Mouse (Mus musculus): ENCODE data around the gene Lhx6. TPM values are rescaled to one million over a fixed set of nuclear protein-coding genes. Genes with fewer than 3 reads are reported as not detected.
"Not testable (repeated sequence)": the region's sequence is repeated elsewhere in the genome, so short reads cannot be mapped to it uniquely, and the experiment has no call there.

The Lhx6 gene
- not detected in 2 replicates for total RNA-seq (2015)
- total RNA-seq (2017) = not detected in 2 replicates

DNA sequence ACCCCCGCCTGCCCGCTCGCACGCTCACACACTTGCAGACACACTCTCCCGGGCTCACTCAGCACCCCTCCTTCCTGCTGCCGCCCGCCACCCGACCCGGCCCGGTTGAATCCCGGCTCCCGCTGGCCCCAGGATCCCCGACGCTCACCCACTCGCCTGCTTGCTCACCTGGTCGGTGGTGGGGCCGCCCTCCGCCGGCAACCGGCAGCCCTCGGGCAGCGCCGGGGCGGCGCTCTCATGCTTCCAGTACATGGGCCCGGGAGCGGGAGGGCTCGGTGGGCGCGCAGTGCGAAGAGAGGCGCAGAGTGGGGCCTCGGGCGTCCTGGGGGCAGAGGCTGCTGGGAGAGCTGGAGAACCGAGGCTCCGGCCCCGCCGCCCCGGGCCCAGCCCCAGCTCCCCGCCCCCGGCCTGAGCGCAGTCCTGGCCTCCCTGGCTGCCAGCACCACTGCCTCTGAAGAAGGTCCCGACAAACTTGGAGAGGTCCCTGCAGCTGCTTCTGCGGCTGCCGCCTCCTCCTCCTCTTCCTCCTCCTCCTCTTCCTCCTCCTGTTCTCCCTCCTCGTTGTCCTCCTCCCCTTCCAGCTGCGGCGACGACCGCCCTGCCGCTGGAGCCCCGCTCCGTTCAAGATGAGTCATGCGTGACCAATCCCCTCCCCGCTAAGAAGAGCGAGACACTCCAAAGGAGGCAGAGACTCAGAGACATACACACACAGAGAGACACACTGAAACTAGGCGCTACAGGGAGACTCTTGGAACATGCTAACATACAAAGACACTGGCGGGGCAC, at the start of gene Lhx6:
Lhx6 (minus strand) TSS at position 453 of the 786 bp plus-strand sequence.
- no peak for ATAC-seq (ENCODE audit: poor library complexity, severe bottlenecking)

DNA sequence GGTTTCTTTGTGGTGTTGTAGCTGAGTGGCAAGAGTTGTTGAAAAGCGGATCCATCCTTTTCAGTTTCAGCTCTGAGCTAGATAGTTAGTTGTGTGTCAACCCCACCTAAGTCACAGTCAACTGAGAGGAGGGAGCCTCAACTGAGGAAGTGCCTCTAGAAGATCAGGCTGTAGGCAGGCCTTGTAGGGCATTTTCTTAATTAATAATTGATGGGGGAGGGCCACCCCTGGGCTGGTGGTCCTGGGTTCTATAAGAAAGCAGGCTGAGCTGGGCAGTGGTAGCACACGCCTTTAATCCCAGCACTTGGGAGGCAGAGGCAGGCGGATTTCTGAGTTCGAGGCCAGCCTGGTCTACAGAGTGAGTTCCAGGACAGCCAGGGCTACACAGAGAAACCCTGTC, 47.2 kb upstream of the Lhx6 start:
- ATAC-seq (ENCODE audit: poor library complexity, severe bottlenecking) = not testable (repeated sequence)

DNA sequence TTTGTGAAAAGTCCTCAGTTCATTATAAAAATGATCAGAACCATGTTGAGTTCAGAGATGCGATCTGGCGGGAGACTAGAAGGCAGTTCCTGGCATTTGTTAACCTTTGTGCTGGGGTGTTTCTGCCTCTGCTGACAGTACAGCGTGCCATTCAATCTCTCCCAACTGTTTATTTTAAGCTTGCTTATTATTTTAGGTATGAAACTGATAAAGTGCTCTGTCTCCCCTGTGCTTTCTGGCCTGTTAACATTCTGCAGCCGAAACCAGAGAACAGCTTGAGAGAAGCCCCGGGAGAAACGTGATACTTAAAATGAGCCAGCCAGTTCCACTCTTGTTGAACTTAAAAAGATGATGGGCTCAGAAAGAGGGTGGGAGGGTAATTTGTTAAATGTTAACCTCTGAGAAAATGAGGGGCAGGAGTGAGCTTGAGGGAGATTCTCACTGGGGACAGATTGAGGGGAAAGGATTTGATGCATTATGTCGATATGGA, 43.7 kb upstream of the Lhx6 start:
- ATAC-seq (ENCODE audit: poor library complexity, severe bottlenecking) = no peak

DNA sequence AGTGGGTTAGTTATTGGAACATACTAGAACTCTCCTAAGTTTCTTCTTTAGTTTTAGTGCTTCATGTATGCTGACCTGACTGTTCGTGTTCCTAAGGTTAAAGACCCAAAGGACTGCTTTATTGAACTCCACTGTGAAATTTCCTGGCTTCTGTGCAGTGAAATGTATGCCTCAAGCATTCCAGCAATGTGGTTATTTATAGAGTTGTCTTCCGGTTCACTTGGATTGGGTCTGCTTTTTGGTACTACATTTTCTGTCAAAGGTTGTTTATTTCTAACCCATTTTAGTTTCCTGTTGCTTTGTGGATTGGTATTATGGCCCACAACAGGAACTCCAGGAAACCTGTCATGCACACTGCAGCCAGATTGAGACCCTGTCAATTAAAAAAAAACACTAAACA, 33.9 kb upstream of the Lhx6 start:
- ATAC-seq (ENCODE audit: poor library complexity, severe bottlenecking) = no peak

DNA sequence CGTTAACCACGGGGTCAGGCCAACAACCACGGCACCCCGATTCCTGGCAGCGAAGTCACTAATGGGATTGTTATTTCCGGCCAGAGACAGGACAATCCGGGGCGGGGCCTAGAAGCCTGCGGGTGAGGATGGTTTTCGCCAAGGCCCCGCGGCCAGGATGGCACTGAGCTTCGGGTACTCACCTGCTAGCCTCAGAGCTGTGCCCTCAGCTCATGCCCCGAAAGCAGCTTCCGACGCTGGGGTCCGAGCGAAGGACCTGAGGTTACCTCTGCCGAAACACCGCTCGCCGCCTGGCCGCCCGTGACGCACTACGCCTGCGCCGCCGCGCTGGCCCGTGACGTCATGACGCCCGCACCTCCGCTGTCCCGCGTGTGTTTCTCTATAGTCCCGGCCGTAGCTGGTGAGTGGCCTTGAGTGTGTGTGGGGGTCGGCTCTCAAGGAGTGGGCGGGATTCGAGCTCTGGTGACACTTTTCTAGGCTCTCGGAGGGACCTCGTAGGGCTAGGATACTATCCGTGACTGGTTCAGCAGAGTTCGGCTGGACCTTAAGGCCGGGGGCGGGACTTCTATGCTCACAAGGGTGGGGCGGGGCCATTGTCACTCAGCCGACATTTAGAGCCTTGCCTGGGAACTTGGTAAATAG, 31.2 kb upstream of the Lhx6 start, which contains the start of the genes Mrrf and Rbm18:
Mrrf (plus strand) TSS at position 90 of the 642 bp plus-strand sequence.
Rbm18 (minus strand) TSS at position 474 of the 642 bp plus-strand sequence.
- peak; percentile 98 for ATAC-seq (ENCODE audit: poor library complexity, severe bottlenecking)

DNA sequence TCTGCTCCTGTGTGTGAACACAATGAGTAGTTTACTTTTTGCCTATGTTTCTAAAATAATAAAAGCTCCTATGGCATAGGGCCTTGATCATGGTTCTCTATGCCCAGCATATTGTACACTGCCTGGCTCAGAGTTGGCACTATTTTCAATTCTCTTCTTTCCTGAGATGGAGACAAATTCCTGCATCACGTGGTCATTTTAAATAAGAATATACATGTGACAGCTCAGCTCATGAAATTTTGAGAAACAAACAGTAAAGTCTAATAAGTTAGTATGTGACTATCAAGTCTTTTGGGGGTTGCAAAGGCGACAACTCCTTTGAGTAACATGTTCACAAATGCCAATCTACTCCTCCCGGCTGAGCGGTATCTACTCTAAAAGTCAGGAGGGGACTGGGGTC, 30.7 kb upstream of the Lhx6 start:
- ATAC-seq (ENCODE audit: poor library complexity, severe bottlenecking) = no peak

DNA sequence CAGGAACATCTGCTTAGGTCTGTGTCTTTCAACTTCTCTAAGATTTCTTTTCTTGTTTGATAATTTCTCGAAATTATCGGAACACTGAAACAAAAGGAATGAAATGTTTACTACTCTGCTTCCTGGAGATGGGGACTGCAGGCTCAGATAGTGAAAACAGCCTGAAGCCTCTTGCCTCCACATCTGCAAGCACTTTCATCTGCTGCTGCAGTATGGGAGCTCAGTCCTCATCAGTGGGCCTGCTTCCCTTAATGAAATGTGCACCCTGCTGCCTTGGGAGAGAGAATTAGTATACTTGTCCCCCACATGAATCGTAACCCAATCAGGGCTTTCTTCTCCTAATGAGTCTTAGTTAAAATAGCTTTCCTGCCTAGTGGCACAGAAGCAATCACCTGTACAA, 23.8 kb upstream of the Lhx6 start:
- ATAC-seq (ENCODE audit: poor library complexity, severe bottlenecking) = no peak

DNA sequence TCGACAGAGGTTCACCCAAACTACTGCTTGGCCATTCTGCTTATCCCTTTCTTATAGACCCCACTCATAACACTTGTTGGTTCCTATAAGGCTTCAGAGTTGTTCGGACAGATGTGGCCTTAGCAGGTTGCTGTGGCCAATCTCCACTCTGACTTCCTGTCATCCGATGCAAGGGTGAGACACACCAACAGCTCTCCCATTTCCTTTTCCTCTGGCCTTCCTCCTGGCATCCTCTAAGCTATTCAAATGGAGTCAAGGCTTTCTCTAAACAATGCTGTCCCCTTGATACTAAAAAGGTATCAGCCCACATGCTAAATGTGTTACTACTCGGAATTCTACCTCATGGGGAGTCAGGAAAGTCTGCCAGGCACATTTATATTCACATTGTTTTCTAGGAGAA, 22.8 kb upstream of the Lhx6 start:
- ATAC-seq (ENCODE audit: poor library complexity, severe bottlenecking) = no peak

DNA sequence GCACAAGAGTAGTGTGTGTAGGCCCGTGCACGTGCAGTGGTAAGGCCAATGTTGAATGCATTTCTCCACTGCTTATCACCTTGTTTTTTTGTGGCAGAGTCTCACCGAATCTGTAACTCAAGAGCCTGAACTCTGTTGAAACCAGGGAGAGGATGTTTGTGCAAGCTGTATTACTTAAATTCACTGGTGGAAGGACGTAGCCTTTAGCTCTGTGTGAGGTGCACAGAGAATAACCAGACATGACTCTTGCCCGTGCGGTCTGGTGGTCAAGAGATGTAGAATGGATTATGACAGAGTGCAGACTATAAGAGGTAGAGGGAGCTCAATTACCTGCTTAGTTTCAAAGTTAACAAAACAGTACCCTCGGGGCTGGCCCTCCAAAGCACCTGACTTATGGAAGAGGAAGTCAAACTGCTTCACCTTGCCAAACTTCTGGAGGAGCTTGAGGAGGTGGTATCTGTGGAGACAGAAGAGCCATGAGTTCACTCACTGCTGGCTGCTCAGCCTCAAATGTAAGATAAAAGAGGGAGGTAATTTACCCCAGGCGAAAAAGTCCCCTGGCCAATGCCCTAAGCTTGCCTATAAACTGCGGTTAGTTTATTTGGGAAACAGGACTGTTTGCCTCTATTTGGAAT, 21.7 kb upstream of the Lhx6 start:
- peak; percentile 90 for ATAC-seq (ENCODE audit: poor library complexity, severe bottlenecking)

DNA sequence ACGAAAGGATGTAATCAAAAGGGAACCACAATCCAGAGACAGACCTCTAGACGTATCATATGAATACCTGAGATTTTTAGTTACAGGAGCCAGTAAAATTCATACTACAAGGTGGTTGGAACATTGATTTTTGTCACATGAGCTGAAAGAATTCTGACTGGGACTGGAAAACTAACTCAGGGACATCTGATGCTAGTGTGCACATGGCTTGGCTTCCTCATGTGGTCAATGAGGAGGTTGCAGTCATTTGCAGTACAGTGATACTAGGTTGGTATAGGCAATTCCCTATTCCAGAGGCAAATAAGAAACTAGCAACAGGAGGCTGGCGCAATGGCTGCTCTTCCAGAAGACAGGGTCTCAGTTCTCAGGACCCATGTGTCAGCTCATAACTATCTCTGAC, 7.4 kb upstream of the Lhx6 start:
- ATAC-seq (ENCODE audit: poor library complexity, severe bottlenecking) = no peak

DNA sequence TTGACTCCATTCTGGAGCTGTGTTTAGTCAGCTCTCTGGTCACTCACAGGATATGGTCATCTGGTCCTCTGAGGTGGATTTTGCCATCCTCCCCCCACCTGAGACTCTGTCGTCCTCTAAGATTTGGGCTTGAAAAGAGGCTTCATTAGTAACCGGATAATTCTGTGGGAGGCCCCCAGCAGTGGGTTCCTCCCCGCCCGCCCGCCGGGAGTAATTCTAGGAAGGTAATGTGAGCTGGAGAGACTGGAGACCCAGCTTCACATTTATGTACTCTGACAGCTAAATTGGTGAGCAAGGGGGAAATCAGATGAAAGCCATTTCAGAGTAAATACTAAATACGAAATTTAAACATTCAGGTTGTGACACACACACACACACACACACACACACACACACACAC, 3.4 kb upstream of the Lhx6 start:
- no peak for ATAC-seq (ENCODE audit: poor library complexity, severe bottlenecking)

DNA sequence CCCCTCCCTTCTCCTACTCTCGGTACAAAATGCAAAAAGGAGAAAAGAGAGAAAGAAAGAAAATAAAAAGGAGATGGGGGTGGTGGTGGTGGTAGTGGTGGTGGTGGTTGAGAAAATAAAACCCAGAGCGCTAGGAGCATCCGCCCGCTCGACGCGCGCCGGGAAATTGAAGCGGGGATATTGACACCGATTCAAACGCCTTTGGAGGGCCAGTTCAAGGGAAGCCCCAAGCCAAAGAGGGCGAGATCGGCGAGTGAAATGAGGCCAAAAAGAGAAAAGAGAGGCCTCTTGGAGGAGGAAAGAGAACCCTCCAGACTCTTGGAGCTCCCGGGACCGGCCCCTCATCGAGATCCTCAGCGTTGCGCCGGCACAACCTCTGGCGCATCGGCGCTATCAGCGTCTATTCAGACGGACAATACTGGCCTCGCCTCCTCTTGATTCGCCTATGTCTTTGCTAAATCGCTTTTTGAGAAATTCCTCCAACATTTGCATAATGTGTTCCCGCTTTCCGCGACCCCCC, 712 bp downstream of the Lhx6 start:
- ATAC-seq (ENCODE audit: poor library complexity, severe bottlenecking) = no peak

DNA sequence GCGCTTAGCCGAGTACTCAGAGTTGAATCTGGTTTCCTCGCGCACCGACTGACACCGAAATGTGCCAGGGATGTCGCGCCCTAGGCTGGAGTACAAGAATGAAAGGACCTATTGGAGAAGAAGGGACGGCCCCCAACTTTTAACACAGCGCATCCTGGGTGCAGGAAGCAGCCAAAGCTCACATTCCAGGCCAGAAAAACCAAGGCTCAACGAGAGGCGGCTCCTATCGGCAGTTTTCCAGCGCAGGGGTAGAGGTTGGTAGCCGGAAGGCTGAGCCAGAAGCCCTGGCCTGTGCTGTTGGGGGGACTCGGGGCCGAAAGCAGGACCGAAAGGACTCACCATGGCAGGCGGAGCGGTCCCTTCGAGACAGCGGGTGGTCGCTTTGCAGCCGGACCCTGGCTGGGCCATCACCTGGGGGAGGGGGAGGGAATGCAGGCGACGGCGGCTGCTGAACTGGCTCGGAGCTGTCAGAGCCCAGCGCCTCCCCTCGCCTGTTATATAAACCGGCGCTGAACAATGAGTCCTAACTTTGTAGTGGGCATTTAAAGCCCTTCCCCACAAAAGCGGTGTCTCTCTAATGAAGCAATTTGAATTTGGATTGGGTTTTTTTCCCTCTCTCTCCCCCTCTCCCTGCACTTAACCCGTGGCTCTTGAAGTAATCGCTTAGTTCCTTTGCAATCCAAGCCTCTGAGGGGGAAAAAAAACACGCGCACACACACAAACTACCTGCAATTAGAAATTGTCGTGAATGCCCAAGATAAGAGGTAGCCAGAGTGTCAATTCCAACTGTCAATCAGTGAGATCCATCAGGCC, 1.4 kb downstream of the Lhx6 start:
- no peak for ATAC-seq (ENCODE audit: poor library complexity, severe bottlenecking)

DNA sequence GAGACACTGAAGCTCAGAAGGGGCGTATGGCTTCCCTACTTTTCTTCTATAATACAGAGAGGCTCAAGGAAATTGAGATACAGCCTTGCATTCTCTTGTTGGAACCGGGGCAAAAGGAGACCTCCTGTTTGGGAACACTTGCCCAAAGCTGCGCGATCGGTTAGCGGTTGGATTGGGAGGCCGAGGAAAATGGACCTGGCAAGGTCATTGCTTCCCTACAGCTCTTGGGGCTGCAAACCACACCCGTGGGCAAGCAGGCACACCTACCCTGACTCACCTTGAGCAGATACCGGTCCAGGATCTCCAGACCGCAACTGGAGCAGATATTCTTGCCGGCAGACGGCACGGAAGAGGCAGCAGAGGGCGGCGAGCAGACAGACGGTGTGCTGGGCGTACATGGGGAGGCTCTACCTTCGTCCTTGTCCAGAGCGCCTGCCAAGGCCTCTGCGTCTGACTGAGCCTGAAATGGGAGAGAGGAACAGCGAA, 2.1 kb downstream of the Lhx6 start:
- no peak for ATAC-seq (ENCODE audit: poor library complexity, severe bottlenecking)

DNA sequence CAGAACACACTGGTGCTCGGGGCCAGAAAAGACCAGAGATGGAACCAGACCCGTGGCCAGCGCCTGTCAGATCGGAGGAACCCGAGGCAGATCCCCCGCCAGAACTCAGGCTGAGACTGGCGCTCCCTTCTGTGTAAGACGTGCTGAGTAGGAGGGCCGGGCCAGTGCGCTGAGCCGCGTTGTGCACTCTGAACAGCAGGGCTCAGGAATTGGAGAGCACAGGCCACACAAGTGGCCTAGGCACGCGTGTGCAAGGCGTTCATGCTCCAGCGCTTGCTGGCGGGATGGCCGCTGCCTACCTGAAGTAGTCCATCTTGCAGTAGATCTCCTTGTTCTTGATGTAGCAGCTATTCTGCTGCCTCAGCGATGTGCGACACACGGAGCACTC, 2.7 kb downstream of the Lhx6 start:
- 0 out of 2 replicates have a peak, but pooled peaks have one; percentile 14 for ATAC-seq (ENCODE audit: poor library complexity, severe bottlenecking)

DNA sequence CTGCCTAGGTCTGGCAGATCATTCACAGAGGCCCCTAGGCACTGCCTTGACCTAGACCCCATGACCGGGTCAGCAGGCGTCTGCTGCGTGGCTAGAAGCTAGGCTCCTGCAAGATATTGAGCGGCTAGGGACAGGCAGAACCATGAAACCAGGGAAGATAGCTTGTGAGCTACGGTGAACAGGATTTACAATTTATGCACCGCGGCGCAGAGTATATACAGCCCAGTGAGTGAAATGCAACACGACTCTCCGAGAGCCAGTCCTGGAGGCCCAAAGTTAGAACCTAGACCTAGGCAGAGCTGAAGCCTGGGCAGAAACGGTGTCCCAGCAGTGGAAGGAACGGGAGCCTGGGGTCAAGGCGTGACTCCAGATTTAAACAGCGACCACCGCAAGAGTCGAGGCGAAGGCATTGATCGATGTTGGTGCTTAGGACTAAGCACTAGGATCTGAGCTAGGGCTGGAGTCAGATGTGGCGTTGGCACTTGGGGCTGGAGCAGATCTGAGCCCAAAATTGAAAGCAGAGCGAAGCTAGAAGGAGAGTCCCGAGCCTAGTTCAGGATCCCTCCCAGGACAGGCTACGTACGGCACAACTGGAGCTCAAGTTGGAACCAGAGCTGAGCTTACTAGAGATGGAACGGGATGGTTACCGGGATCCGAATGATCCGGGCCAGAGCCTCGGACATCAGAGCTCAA, 3.2 kb downstream of the Lhx6 start:
- peak; percentile 17; the same call in 1 of the 2 replicates for ATAC-seq (ENCODE audit: poor library complexity, severe bottlenecking)

DNA sequence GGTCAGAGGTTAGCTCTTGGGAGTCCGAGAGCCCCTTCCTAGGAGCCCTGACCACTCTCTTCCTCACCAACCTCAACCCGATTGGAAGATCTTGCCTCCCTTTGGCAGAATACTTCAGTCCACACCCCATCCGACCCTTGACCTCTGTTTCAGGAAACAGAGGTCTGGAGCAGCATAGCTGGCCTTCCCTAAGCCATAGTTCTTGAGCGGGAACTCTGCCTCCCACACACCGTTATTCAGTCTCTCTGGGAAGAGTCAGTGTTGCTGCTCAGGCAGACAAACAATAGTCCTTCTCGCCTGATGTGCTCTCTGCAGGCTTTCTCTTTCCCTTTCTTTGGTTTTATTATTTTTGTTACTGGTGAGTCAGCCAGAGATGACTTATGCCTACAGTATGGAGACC, 5.5 kb downstream of the Lhx6 start:
- no peak for ATAC-seq (ENCODE audit: poor library complexity, severe bottlenecking)

DNA sequence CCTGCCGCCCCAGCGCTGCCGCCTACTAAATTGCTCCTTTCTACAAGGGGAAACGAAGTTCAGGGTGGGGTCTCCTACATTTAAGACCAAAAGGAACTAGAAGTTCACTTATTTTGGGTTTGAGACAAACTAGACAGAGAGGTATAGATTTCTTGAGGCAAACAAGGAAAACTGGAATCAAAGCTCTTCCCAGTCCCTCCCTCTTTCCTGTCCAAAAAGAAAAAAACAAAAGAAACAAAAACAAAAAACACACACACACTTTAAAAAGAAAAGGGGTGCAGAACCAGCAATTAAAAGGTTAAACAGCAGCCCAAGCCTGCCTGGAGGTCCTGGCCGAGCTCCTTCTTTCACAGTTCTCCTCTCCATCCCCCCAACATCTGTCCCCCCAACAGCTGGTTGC, 7.2 kb downstream of the Lhx6 start:
- ATAC-seq (ENCODE audit: poor library complexity, severe bottlenecking) = no peak

DNA sequence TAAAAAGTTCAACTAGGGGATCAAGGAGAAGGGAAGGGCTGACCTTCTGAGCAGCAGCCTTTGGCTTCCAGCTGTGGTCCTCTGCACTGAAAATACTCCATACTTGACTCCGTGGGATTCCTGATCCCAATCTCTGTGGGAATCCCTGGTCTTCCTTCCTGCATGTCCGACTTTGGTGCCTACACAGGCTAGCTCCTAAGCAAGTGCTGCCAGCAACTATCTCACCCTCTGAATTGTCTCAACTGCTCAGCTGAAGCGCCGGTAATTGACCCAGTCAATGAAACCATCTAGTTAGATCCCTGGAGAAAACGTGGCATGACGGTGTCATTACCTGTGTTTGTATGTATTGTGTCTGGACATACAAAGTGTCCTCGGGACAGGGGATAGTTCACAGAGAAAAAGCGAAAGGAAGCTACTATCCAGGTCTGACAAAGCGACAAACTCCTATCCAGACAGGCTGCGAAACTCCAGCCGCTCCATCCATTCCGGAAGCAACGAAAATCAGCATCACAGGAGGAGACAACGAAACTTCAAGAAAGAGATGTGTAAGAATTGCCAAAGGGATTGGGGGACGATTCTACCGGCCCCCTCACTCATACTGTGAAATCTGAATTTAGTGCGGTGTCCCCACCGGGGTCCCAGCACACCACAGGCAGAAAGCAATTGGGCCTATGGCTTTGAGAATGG, 7.9 kb downstream of the Lhx6 start:
- ATAC-seq (ENCODE audit: poor library complexity, severe bottlenecking) = no peak

Measured in megakaryocyte, adult 5-6 weeks (primary cell).